Mouse (Mus musculus): Measurements from ENCODE around the gene Rnf157. TPM values are rescaled to one million over a fixed set of nuclear protein-coding genes. Genes with fewer than 3 reads are reported as not detected.
A peak's percentile ranks its signal among the peaks of the same experiment; 100 is the strongest.
"Not testable (repeated sequence)": the region's sequence is repeated elsewhere in the genome, so short reads cannot be mapped to it uniquely, and the experiment has no call there.

Rnf157 gene
- polyA plus RNA-seq, 1 experiment from 2014 or later, result 75.5 TPM

DNA sequence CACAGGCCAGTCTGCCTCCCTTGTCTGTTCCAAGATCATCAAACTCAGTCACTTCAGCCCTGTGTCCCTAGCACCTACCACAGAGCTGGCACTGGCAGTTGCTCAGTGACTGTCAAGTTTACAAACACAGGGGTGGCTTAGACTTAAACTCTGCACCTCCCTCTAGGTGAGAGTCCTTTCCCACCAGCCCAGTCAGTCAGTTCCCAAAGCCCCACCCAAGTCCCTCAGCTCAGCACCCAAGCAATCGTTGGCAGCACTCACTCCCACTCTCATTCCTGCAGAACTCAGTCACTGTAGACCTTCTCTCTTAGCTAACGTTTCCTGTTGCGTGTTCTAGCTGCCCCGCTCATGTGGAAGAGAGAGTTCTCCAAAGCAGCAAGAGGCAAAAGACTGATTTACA is 18.1 kb downstream of the Rnf157 start:
- Histone ChIP-seq H3K27me3 (ENCODE audit: control insufficient read depth, insufficient read depth, low read length) (no peaks in the 10 kb centered on the region), H3K9me3 (ENCODE audit: control insufficient read depth, low read length) (no peaks in the 10 kb centered on the region), H3K36me3 (replicated peaks; ENCODE audit: control insufficient read depth, insufficient read depth) (peaks cover 15% of the 10 kb centered on the region; the same call in 1 of the 2 replicates), H3K4me2 (replicated peaks) (no peak overlapping the region), H3K4me3 (replicated peaks; ENCODE audit: low read length) (no peak overlapping the region), H3K4me1 (replicated peaks; ENCODE audit: control insufficient read depth, insufficient read depth, low read length) (no peaks in the 10 kb centered on the region), H3K9ac (no peak overlapping the region), H3K27ac (no peak overlapping the region)
- DNase-seq (ENCODE audit: low spot score) (no peak), ATAC-seq (ENCODE audit: low FRiP score) (no peak)
- 87% methylated on average over 4 of the region's 4 CpGs for WGBS

GRCm38 (mm10) chr11:116388841-116389480 is 23.9 kb downstream of the Rnf157 start:
- peak overlapping the region; percentile 32; the same call in 1 of the 2 replicates for H3K27ac ChIP-seq
- ATAC-seq (ENCODE audit: low FRiP score) (peak; percentile 31; the same call in 1 of the 2 replicates), DNase-seq (ENCODE audit: low spot score) (no peak)
- no peaks in the 10 kb centered on the region for H3K36me3 ChIP-seq (replicated peaks; ENCODE audit: control insufficient read depth, insufficient read depth)
- no peak overlapping the region for H3K9ac ChIP-seq
- peak overlapping the region; percentile 27 for H3K4me2 ChIP-seq (replicated peaks)
- H3K4me3 ChIP-seq (replicated peaks; ENCODE audit: low read length), result no peak overlapping the region
- no peaks in the 10 kb centered on the region for H3K9me3 ChIP-seq (ENCODE audit: control insufficient read depth, low read length)
- WGBS, result 68% methylated on average over 14 of the region's 14 CpGs
- H3K4me1 ChIP-seq (replicated peaks; ENCODE audit: control insufficient read depth, insufficient read depth, low read length), result peaks cover 18% of the 10 kb centered on the region
- H3K27me3 ChIP-seq (ENCODE audit: control insufficient read depth, insufficient read depth, low read length), result no peaks in the 10 kb centered on the region

- H3K27ac ChIP-seq, result peak overlapping the region; percentile 39; the same call in 1 of the 2 replicates
- peak; percentile 42 for DNase-seq (ENCODE audit: low spot score)
- H3K27me3 ChIP-seq (ENCODE audit: control insufficient read depth, insufficient read depth, low read length), result no peaks in the 10 kb centered on the region
- no peak for ATAC-seq (ENCODE audit: low FRiP score)
- H3K36me3 ChIP-seq (replicated peaks; ENCODE audit: control insufficient read depth, insufficient read depth), result peaks cover under 1% of the 10 kb centered on the region
- H3K4me3 ChIP-seq (replicated peaks; ENCODE audit: low read length), result no peak overlapping the region
- no peaks in the 10 kb centered on the region for H3K9me3 ChIP-seq (ENCODE audit: control insufficient read depth, low read length)
- H3K4me2 ChIP-seq (replicated peaks), result peak overlapping the region; percentile 22
- WGBS, result 17% methylated on average over 13 of the region's 16 CpGs
- peak overlapping the region; percentile 44; the same call in 1 of the 2 replicates for H3K9ac ChIP-seq
- peaks cover 18% of the 10 kb centered on the region for H3K4me1 ChIP-seq (replicated peaks; ENCODE audit: control insufficient read depth, insufficient read depth, low read length)
These were observed 25.5 kb downstream of the Rnf157 start for GRCm38 (mm10) chr11:116387086-116388071.

GRCm38 (mm10) chr11:116385999-116386398 is 26.8 kb downstream of the Rnf157 start:
- DNase-seq (ENCODE audit: low spot score) (no peak), ATAC-seq (ENCODE audit: low FRiP score) (no peak)
- WGBS, result 37% methylated on average over 5 of the region's 5 CpGs
- H3K4me3 ChIP-seq (replicated peaks; ENCODE audit: low read length), result no peak overlapping the region
- H3K36me3 ChIP-seq (replicated peaks; ENCODE audit: control insufficient read depth, insufficient read depth), result peaks cover 11% of the 10 kb centered on the region
- no peaks in the 10 kb centered on the region for H3K9me3 ChIP-seq (ENCODE audit: control insufficient read depth, low read length)
- H3K9ac ChIP-seq, result no peak overlapping the region
- no peak overlapping the region for H3K4me2 ChIP-seq (replicated peaks)
- no peak overlapping the region for H3K27ac ChIP-seq
- no peaks in the 10 kb centered on the region for H3K27me3 ChIP-seq (ENCODE audit: control insufficient read depth, insufficient read depth, low read length)
- peaks cover 18% of the 10 kb centered on the region for H3K4me1 ChIP-seq (replicated peaks; ENCODE audit: control insufficient read depth, insufficient read depth, low read length)

- no peak overlapping the region for H3K4me2 ChIP-seq (replicated peaks)
- no peak overlapping the region for H3K9ac ChIP-seq
- H3K4me3 ChIP-seq (replicated peaks; ENCODE audit: low read length), result no peak overlapping the region
- DNase-seq (ENCODE audit: low spot score) (no peak), ATAC-seq (ENCODE audit: low FRiP score) (no peak)
- no peaks in the 10 kb centered on the region for H3K27me3 ChIP-seq (ENCODE audit: control insufficient read depth, insufficient read depth, low read length)
- WGBS, result 85% methylated on average over 11 of the region's 11 CpGs
- H3K4me1 ChIP-seq (replicated peaks; ENCODE audit: control insufficient read depth, insufficient read depth, low read length), result peaks cover 18% of the 10 kb centered on the region
- peaks cover 11% of the 10 kb centered on the region for H3K36me3 ChIP-seq (replicated peaks; ENCODE audit: control insufficient read depth, insufficient read depth)
- no peaks in the 10 kb centered on the region for H3K9me3 ChIP-seq (ENCODE audit: control insufficient read depth, low read length)
- H3K27ac ChIP-seq, result no peak overlapping the region
These were observed 28.7 kb downstream of the Rnf157 start for GRCm38 (mm10) chr11:116384171-116384570.

DNA sequence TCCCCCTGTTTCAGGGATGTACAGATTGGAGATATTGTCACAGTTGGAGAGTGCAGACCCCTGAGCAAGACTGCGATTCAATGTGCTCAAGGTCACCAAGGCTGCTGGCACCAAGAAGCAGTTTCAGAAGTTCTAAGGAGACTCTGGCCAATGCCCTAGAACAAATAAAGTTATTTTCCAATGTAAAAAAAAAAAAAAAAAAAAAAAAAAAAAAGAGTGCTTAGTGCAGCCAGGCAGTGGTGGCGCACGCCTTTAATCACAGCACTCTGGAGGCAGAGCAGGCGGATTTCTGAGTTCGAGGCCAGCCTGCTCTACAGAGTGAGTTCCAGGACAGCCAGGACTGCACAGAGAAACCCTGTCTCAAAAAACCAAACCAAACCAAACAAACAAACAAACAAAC is 29.8 kb downstream of the Rnf157 start:
- peaks cover 11% of the 10 kb centered on the region for H3K36me3 ChIP-seq (replicated peaks; ENCODE audit: control insufficient read depth, insufficient read depth)
- not testable (repeated sequence) for H3K4me3 ChIP-seq (replicated peaks; ENCODE audit: low read length); H3K27me3 ChIP-seq (ENCODE audit: control insufficient read depth, insufficient read depth, low read length); ATAC-seq (ENCODE audit: low FRiP score); DNase-seq (ENCODE audit: low spot score); H3K4me2 ChIP-seq (replicated peaks); H3K27ac ChIP-seq; H3K9me3 ChIP-seq (ENCODE audit: control insufficient read depth, low read length); H3K9ac ChIP-seq
- 92% methylated on average over 5 of the region's 5 CpGs for WGBS
- H3K4me1 ChIP-seq (replicated peaks; ENCODE audit: control insufficient read depth, insufficient read depth, low read length), result peaks cover 17% of the 10 kb centered on the region

DNA sequence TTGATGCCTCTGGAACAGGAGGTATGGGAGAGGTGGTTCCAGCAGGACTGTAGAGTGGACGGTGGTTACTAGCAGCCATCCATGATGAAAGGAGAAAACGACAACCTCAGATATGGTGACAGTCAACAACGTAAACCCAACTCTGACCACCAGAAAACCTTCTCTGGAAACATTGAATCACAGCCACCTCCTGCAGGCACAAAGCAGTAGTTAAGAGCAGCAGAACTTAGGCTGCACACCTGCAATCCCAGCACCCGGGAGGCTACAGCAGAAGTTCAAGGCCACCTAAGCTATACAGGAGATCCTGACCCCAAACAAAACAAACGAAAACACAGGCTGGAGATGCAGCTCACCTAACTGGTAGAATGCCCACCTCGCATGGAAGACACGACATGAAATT is 32.1 kb downstream of the Rnf157 start:
- Histone ChIP-seq H3K36me3 (replicated peaks; ENCODE audit: control insufficient read depth, insufficient read depth) (peaks cover 16% of the 10 kb centered on the region), H3K9ac (no peak overlapping the region), H3K4me1 (replicated peaks; ENCODE audit: control insufficient read depth, insufficient read depth, low read length) (no peaks in the 10 kb centered on the region), H3K4me3 (replicated peaks; ENCODE audit: low read length) (no peak overlapping the region), H3K27ac (no peak overlapping the region), H3K27me3 (ENCODE audit: control insufficient read depth, insufficient read depth, low read length) (no peaks in the 10 kb centered on the region), H3K4me2 (replicated peaks) (no peak overlapping the region), H3K9me3 (ENCODE audit: control insufficient read depth, low read length) (no peaks in the 10 kb centered on the region)
- ATAC-seq (ENCODE audit: low FRiP score) (no peak), DNase-seq (ENCODE audit: low spot score) (no peak)
- WGBS, result 86% methylated on average over 7 of the region's 7 CpGs

DNA sequence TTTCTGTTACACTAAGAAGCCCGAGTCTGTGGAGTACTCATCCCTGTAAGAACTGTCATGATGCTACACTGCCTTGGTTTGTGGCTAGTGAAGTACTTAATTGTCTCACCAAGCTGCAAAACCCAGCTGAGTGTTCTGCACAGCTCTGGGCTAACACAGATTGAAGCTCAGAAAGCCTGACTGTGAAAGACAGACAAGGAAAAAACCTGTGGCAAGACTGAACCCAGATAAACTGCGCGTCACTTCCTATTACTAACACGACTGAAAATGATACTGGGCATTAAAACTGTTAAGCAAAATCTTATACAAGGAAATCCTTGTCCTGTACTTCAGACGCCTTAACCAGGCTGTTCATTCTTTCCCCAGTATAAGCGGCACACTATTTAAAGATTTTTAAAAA is 33.3 kb downstream of the Rnf157 start:
- WGBS, result 89% methylated on average over 6 of the region's 6 CpGs
- DNase-seq (ENCODE audit: low spot score), result no peak

DNA sequence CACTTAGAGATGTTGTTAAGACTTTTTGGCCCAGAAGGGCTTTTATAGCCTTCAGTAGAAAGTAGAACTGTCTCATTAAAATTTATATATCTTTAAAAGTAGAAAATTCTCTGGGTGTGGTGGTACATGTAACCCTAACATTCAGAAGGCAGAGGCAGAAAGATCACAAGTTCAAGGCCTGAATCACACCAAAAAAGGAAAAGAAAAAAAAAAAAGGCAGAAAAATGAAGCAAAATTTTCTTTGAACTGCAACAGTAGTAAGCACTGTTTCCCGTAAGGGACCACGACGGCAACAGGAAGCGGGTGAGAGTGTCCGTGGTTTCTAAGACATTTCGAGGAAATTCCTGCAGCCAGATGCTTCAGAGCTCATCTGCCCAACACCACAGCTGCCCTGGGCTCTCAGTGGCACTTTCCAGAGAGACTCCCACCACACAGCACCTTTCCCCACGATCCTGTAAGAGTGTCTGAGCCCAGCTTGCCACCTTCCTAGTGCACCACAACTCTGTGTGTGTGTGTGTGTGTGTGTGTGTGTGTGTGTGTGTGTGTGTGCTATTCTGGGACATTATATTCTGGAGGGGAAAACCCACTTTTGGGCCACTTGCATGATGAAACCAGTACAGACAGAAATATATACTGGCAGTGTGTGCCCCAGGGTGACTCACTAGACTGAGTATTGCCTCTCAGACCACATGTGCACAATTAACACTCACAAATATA is 35.7 kb downstream of the Rnf157 start:
- H3K27me3 ChIP-seq (ENCODE audit: control insufficient read depth, insufficient read depth, low read length), result no peaks in the 10 kb centered on the region
- no peak overlapping the region for H3K27ac ChIP-seq
- no peak overlapping the region for H3K4me3 ChIP-seq (replicated peaks; ENCODE audit: low read length)
- ATAC-seq (ENCODE audit: low FRiP score) (no peak), DNase-seq (ENCODE audit: low spot score) (no peak)
- H3K9ac ChIP-seq, result no peak overlapping the region
- no peaks in the 10 kb centered on the region for H3K9me3 ChIP-seq (ENCODE audit: control insufficient read depth, low read length)
- no peaks in the 10 kb centered on the region for H3K4me1 ChIP-seq (replicated peaks; ENCODE audit: control insufficient read depth, insufficient read depth, low read length)
- H3K4me2 ChIP-seq (replicated peaks), result no peak overlapping the region
- H3K36me3 ChIP-seq (replicated peaks; ENCODE audit: control insufficient read depth, insufficient read depth), result peaks cover 19% of the 10 kb centered on the region
- WGBS, result 77% methylated on average over 7 of the region's 7 CpGs

More for the DNA sequence above, 33.3 kb downstream of the Rnf157 start:
- no peaks in the 10 kb centered on the region for H3K4me1 ChIP-seq (replicated peaks; ENCODE audit: control insufficient read depth, insufficient read depth, low read length)
- no peak overlapping the region for H3K27ac ChIP-seq
- no peak for ATAC-seq (ENCODE audit: low FRiP score)
- no peak overlapping the region for H3K4me2 ChIP-seq (replicated peaks)
- no peak overlapping the region for H3K4me3 ChIP-seq (replicated peaks; ENCODE audit: low read length)
- no peaks in the 10 kb centered on the region for H3K9me3 ChIP-seq (ENCODE audit: control insufficient read depth, low read length)
- peaks cover 23% of the 10 kb centered on the region for H3K36me3 ChIP-seq (replicated peaks; ENCODE audit: control insufficient read depth, insufficient read depth)
- H3K27me3 ChIP-seq (ENCODE audit: control insufficient read depth, insufficient read depth, low read length), result no peaks in the 10 kb centered on the region
- no peak overlapping the region for H3K9ac ChIP-seq

Data from hindbrain, embryonic 14.5 days (tissue).